Mouse (Mus musculus): Measurements from ENCODE around the gene Aacs.

Aacs gene

DNA sequence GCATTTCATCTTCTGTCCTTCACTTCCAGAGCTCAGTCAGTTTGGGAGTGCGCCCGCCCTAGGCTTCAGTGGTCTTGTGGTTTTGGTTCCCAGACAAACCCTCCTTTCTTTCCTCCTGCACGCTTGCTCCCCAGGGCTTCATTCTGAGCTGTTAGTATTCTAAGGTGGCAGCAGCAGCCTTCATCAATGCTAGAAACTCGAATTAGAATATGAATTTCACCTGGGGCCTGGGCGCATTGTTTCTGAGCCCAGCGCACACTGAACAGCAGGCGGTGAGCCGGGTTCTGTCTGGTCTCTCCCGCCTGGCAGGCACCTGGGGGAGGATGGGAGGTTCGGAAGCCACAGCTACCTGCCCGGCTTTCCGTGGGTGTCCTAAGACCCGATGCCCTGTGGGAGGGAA lies 70.7 kb downstream of the Aacs start:
- no peak for DNase-seq

DNA sequence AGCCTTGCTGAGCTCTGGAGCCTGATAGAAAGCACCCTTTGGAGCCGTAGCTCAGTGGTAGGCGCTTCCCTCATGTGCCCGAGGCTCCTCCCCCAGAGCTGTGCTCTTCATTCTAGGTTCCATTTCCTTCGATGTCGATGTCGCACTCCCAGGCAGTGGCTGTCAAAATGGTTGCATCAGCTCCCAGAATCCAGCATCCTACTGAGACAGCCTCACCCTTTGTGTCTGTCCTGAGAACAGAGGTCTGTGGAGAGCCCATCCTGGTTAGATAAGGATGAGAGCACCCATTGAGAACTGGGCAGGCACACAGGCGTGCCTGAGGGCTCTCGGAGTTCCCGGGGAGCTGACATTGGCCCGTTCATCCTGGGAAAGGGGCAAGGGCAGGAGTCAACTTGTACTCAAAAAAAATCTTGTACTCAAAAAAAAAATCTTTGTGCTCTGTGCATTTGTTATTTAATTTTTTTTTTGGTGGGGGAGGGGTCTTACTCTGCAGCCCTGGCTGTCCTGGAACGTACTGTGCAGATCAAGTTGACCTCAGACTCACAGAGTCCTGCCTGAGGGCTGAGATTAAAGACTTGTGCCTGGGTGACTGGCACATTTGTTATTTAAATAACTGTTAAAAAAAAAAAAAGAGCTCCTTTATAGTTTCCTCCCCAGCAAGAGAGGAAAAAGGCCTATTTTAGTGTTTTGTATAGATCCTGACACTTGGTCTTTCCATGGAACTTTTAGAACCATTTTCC lies 74.3 kb downstream of the Aacs start:
- DNase-seq, result no peak

DNA sequence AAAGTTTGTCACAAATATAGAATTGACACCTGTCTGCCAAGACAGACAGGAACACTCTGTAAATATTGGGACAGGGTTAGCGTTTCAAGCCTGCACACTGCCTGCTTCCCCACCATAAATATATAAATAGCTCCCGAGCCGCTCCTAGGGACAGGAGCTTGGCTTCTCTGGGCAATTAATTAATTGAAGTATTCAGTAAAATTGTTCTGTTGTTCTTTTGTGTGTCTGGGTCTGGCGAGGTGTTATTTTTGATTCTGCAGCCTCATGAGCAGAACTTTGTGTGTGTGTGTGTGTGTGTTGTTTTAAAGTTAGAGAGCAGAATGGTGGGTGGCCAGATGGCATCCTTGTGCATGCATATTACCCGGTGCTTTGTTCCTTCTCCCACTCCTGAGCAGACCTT lies 80.1 kb downstream of the Aacs start:
- DNase-seq, result no peak

DNA sequence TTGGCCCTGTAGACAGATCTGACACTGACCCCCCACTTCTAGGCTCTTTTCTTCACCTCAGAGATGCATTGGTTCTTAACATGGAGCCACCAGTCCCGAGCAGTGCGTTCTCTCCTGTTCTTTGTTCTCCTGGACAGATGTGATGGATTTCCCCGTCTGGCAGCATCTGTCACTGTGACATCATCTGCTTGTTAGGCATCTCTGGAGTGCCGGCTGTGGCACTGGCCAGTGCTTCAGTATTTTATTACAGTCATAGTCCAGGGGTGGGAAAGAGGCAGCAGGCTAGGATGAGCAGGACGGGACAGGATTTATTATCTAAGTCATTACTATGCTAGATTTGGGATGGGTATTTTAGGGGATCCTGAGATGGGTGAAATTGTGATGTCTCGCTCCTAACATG lies 87.9 kb downstream of the Aacs start:
- DNase-seq, result no peak

DNA sequence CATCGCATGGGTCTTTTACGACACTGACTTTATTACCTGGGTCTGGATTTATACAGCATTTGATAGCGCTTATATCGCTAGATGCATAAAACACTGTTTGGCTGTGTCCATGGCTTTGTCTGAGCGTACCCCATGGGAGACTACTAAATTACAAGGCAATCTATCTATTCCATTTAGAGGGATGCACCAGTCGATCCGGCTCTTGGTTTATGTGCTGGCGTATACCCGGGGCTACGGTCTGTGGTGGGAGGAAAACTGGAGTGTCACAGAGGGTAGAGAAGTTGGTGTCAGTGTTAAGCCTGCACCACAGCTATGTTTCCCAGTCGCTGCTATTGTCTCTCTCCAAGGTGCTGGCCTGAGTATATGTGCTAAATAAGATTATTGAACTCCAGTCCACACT lies 90.1 kb downstream of the Aacs start:
- no peak for DNase-seq
